Mouse (Mus musculus): ENCODE measurements at regions not wholly inside any gene's neighbourhood (a gene's known extent, or its start where the extent isn't known, plus 50 kb on each side); places are given as distances from the start of the nearest gene placed in this dataset.

DNA sequence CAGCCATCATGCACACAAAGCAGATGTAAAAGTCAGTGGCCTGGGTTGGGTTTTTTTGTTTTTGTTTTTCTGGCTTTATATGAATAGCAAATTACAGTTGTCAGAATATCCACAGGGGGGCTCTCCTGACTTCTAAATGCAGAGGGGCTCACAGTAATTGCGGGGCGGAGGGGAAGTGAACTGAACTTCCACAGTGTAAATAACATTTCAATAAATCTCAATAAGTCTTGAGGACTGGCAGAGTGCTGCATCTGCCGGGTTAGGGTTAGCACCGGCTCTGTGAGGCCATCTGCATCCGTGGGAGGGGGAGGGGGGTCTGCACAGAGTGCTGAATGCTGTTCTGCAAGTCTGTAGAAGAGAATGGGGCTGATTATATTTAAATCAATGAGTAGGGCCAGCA is 50.3 kb upstream of the Arl4c start:
- peaks cover 13% of the 10 kb centered on the region for H3K4me1 ChIP-seq (replicated peaks; ENCODE audit: control insufficient read depth, insufficient read depth, low read length)
- ATAC-seq (replicated peaks; ENCODE audit: low FRiP score, low TSS enrichment, low read depth) (peak; percentile 50; the same call in 1 of the 2 replicates), DNase-seq (ENCODE audit: low spot score) (peak; percentile 70)
- H3K9me3 ChIP-seq (ENCODE audit: control insufficient read depth, low read length) = no peaks in the 10 kb centered on the region
- no peaks in the 10 kb centered on the region for H3K36me3 ChIP-seq (ENCODE audit: control insufficient read depth, insufficient read depth, low read length)
- H3K27ac ChIP-seq (ENCODE audit: low read depth) = no peak overlapping the region
- WGBS = 1% methylated on average over 5 of the region's 5 CpGs
- no peak overlapping the region for H3K9ac ChIP-seq (ENCODE audit: low read length)
- no peak overlapping the region for H3K4me2 ChIP-seq (ENCODE audit: low read length)
- H3K4me3 ChIP-seq (ENCODE audit: low read depth, low read length) = no peak overlapping the region
- H3K27me3 ChIP-seq (replicated peaks; ENCODE audit: control insufficient read depth, insufficient read depth, low read length) = no peaks in the 10 kb centered on the region

DNA sequence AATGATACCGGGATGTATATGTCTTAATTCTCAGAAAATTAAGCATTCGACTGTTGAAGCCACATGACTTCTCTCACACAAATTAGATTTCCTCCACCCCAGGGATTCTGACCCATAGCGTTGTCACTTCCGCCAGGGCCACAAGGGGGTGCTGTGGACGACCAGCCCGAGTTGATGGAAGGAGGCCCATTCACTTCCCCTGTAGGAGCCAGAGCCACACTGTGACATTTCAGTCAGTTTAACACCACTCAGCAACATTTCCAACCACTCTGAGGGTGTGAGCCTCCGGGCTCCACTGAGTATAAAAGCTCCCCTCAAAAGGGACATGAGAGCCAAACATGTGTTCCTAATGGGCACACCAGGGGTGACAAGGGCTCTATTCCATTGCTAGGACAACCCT is 54.6 kb upstream of the Arl4c start:
- WGBS = 78% methylated on average over 7 of the region's 7 CpGs
- Histone ChIP-seq H3K4me1 (replicated peaks; ENCODE audit: control insufficient read depth, insufficient read depth, low read length) (peaks cover 24% of the 10 kb centered on the region), H3K4me3 (ENCODE audit: low read depth, low read length) (no peak overlapping the region), H3K36me3 (ENCODE audit: control insufficient read depth, insufficient read depth, low read length) (no peaks in the 10 kb centered on the region), H3K27ac (ENCODE audit: low read depth) (peak overlapping the region; percentile 38; the same call in 1 of the 2 replicates), H3K9me3 (ENCODE audit: control insufficient read depth, low read length) (no peaks in the 10 kb centered on the region), H3K4me2 (ENCODE audit: low read length) (no peak overlapping the region), H3K9ac (ENCODE audit: low read length) (no peak overlapping the region), H3K27me3 (replicated peaks; ENCODE audit: control insufficient read depth, insufficient read depth, low read length) (no peaks in the 10 kb centered on the region)
- ATAC-seq (replicated peaks; ENCODE audit: low FRiP score, low TSS enrichment, low read depth) (no peak), DNase-seq (ENCODE audit: low spot score) (no peak)

DNA sequence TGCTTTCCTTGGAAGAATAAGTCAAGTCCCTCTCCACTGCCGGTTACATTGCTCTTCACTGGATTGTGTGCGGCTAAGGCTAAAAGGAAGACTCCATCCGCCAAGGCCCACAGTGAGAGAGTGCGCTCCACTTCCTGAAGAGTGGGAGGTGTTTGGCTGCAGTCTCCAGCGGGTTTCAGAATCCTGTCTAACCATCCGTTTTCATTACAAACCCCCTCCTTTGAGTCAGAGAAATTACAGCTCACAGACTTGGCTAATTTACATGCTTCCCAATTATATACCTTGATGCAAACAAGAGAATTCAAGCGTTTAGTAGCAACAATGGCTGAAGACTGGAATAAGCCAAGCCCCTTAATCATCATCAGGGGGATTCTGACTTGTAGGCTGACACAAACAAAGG is 55.1 kb upstream of the Arl4c start:
- peaks cover 22% of the 10 kb centered on the region for H3K4me1 ChIP-seq (replicated peaks; ENCODE audit: control insufficient read depth, insufficient read depth, low read length)
- no peak overlapping the region for H3K4me2 ChIP-seq (ENCODE audit: low read length)
- ATAC-seq (replicated peaks; ENCODE audit: low FRiP score, low TSS enrichment, low read depth) (no peak), DNase-seq (ENCODE audit: low spot score) (no peak)
- H3K9me3 ChIP-seq (ENCODE audit: control insufficient read depth, low read length) = no peaks in the 10 kb centered on the region
- 70% methylated on average over 7 of the region's 7 CpGs for WGBS
- no peaks in the 10 kb centered on the region for H3K27me3 ChIP-seq (replicated peaks; ENCODE audit: control insufficient read depth, insufficient read depth, low read length)
- no peaks in the 10 kb centered on the region for H3K36me3 ChIP-seq (ENCODE audit: control insufficient read depth, insufficient read depth, low read length)
- no peak overlapping the region for H3K4me3 ChIP-seq (ENCODE audit: low read depth, low read length)
- no peak overlapping the region for H3K9ac ChIP-seq (ENCODE audit: low read length)
- H3K27ac ChIP-seq (ENCODE audit: low read depth) = peak overlapping the region; percentile 38; the same call in 1 of the 2 replicates

DNA sequence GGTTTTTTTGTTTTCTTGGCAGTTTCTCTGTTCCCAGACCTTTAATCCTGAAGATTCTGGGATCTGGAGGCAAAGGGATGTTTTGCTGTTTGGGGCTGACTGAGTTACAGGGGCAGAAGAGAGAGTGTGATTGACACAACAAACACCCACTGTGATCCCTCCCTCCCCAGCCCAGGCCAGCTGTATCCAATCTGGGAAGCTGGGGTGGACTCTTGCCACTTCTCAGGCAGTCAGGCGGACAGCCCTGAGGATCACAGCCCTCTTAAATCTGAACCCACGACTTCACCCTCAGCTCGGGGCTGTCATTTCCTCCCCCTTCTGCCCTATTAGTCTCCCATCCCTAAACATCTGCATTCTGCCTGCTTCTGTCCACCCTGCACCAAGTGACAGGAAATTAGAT is 55.7 kb upstream of the Arl4c start:
- peaks cover 20% of the 10 kb centered on the region for H3K4me1 ChIP-seq (replicated peaks; ENCODE audit: control insufficient read depth, insufficient read depth, low read length)
- H3K4me3 ChIP-seq (ENCODE audit: low read depth, low read length) = no peak overlapping the region
- H3K27ac ChIP-seq (ENCODE audit: low read depth) = peak overlapping the region; percentile 38; the same call in 1 of the 2 replicates
- DNase-seq (ENCODE audit: low spot score) = no peak
- no peak overlapping the region for H3K4me2 ChIP-seq (ENCODE audit: low read length)
- no peak overlapping the region for H3K9ac ChIP-seq (ENCODE audit: low read length)
- ATAC-seq (replicated peaks; ENCODE audit: low FRiP score, low TSS enrichment, low read depth) = no peak
- WGBS = 31% methylated on average over 3 of the region's 3 CpGs
- no peaks in the 10 kb centered on the region for H3K36me3 ChIP-seq (ENCODE audit: control insufficient read depth, insufficient read depth, low read length)
- no peaks in the 10 kb centered on the region for H3K9me3 ChIP-seq (ENCODE audit: control insufficient read depth, low read length)
- H3K27me3 ChIP-seq (replicated peaks; ENCODE audit: control insufficient read depth, insufficient read depth, low read length) = no peaks in the 10 kb centered on the region

DNA sequence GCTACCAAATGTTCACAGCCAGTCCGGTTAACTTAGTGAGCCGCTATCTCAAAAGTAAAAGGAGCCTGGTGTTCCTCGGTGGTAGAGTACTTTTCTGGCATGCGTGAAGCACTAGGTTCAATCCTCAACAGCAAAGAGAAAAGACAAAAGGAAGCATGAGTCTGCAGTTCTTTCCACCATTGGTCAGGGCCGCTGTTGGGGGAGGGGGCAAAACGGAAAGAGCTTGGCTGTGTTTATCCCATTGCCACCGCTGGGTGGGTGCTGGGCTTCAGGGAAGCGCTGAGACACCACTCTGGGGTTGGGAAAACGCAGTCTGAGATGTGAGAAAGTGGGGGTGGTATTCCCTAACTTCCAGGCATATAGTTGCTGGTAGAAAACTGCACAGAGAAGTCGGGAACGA is 58.6 kb upstream of the Arl4c start:
- ATAC-seq (replicated peaks; ENCODE audit: low FRiP score, low TSS enrichment, low read depth) (no peak), DNase-seq (ENCODE audit: low spot score) (no peak)
- H3K36me3 ChIP-seq (ENCODE audit: control insufficient read depth, insufficient read depth, low read length) = no peaks in the 10 kb centered on the region
- H3K4me1 ChIP-seq (replicated peaks; ENCODE audit: control insufficient read depth, insufficient read depth, low read length) = peaks cover 17% of the 10 kb centered on the region
- no peak overlapping the region for H3K4me3 ChIP-seq (ENCODE audit: low read depth, low read length)
- H3K27me3 ChIP-seq (replicated peaks; ENCODE audit: control insufficient read depth, insufficient read depth, low read length) = no peaks in the 10 kb centered on the region
- no peak overlapping the region for H3K4me2 ChIP-seq (ENCODE audit: low read length)
- no peaks in the 10 kb centered on the region for H3K9me3 ChIP-seq (ENCODE audit: control insufficient read depth, low read length)
- no peak overlapping the region for H3K27ac ChIP-seq (ENCODE audit: low read depth)
- 66% methylated on average over 11 of the region's 11 CpGs for WGBS
- no peak overlapping the region for H3K9ac ChIP-seq (ENCODE audit: low read length)

DNA sequence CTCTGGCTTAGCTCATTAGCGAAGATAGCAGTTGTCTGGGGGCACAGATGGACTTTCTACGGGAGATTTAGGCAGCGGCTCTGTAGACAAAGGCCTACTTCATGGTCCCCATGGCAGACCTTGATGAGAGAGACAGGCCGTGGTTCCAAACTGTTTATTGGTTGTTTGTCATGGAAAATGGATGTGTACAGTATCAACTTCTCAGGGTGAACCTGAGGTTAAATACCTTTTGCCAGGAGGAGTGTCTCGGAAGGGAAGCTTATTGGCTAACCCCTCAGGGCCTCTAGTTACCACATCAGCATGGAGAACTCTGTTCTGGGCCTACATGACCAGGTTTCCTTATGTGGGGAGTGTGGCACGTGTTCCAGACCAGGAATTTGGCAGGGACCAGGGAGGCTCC is 59.1 kb upstream of the Arl4c start:
- no peaks in the 10 kb centered on the region for H3K27me3 ChIP-seq (replicated peaks; ENCODE audit: control insufficient read depth, insufficient read depth, low read length)
- 63% methylated on average over 6 of the region's 6 CpGs for WGBS
- H3K4me1 ChIP-seq (replicated peaks; ENCODE audit: control insufficient read depth, insufficient read depth, low read length) = peaks cover 17% of the 10 kb centered on the region
- H3K4me3 ChIP-seq (ENCODE audit: low read depth, low read length) = no peak overlapping the region
- no peaks in the 10 kb centered on the region for H3K9me3 ChIP-seq (ENCODE audit: control insufficient read depth, low read length)
- no peak overlapping the region for H3K4me2 ChIP-seq (ENCODE audit: low read length)
- no peak for ATAC-seq (replicated peaks; ENCODE audit: low FRiP score, low TSS enrichment, low read depth)
- H3K27ac ChIP-seq (ENCODE audit: low read depth) = no peak overlapping the region
- DNase-seq (ENCODE audit: low spot score) = no peak
- no peak overlapping the region for H3K9ac ChIP-seq (ENCODE audit: low read length)
- H3K36me3 ChIP-seq (ENCODE audit: control insufficient read depth, insufficient read depth, low read length) = no peaks in the 10 kb centered on the region

DNA sequence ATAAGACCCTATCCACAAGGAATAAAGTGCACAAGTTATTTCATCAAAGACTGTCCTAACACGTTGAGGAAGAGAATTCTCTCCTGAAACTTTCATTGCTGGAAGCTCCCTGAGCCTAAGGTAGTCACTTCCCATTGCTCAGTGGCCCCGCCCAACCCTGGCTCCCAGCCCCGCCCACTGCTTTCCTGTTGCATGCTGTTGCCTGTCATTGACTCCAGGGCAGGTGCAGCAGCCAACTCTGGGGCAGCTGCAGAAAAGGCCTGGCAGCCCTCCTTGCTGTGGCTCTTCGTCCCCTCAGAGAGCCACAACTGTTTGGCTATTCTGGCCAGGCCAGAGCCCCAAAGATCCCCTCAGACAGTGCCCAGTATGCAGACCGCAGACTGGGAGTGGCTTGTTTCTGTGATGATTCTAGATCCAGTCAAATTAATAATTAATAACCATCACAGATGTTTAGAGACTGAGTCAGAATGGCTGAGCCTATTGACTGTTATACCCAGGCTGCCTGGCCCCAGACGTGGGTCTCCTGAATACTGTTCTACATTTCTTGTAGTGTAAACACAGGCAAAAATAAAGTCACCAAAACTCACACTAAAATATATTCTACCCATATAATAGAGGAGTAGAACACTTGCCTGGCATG is 61.8 kb upstream of the Arl4c start:
- WGBS = 53% methylated on average over 6 of the region's 6 CpGs
- no peaks in the 10 kb centered on the region for H3K36me3 ChIP-seq (ENCODE audit: control insufficient read depth, insufficient read depth, low read length)
- ATAC-seq (replicated peaks; ENCODE audit: low FRiP score, low TSS enrichment, low read depth) = 0 out of 2 replicates have a peak, but pooled peaks have one; percentile 32
- no peak overlapping the region for H3K4me2 ChIP-seq (ENCODE audit: low read length)
- DNase-seq (ENCODE audit: low spot score) = no peak
- H3K9ac ChIP-seq (ENCODE audit: low read length) = no peak overlapping the region
- no peak overlapping the region for H3K27ac ChIP-seq (ENCODE audit: low read depth)
- H3K4me1 ChIP-seq (replicated peaks; ENCODE audit: control insufficient read depth, insufficient read depth, low read length) = no peaks in the 10 kb centered on the region
- H3K4me3 ChIP-seq (ENCODE audit: low read depth, low read length) = no peak overlapping the region
- H3K27me3 ChIP-seq (replicated peaks; ENCODE audit: control insufficient read depth, insufficient read depth, low read length) = no peaks in the 10 kb centered on the region
- no peaks in the 10 kb centered on the region for H3K9me3 ChIP-seq (ENCODE audit: control insufficient read depth, low read length)

DNA sequence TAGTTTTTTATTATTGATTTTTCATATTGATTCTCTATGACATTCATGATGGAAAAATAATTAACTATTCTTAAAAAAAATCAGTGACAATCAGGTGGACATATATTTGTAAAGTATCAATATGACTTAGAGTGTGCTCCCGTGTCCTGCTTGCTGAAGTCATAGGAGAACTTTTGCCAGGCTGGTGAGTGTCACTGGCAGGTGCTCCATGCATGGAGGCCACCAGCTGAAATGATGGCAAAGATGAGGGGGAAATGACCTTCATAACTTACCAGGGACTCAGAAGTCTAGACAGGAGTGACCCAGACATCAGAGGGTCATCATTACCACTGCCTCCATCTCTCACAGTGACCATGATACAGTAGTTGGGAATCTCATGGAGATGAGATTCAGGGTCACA is 62.5 kb upstream of the Arl4c start:
- no peak overlapping the region for H3K9ac ChIP-seq (ENCODE audit: low read length)
- H3K4me1 ChIP-seq (replicated peaks; ENCODE audit: control insufficient read depth, insufficient read depth, low read length) = no peaks in the 10 kb centered on the region
- 88% methylated on average over 1 of the region's 1 CpGs for WGBS
- no peaks in the 10 kb centered on the region for H3K9me3 ChIP-seq (ENCODE audit: control insufficient read depth, low read length)
- H3K27ac ChIP-seq (ENCODE audit: low read depth) = no peak overlapping the region
- DNase-seq (ENCODE audit: low spot score) (no peak), ATAC-seq (replicated peaks; ENCODE audit: low FRiP score, low TSS enrichment, low read depth) (no peak)
- H3K4me2 ChIP-seq (ENCODE audit: low read length) = no peak overlapping the region
- H3K4me3 ChIP-seq (ENCODE audit: low read depth, low read length) = no peak overlapping the region
- no peaks in the 10 kb centered on the region for H3K36me3 ChIP-seq (ENCODE audit: control insufficient read depth, insufficient read depth, low read length)
- H3K27me3 ChIP-seq (replicated peaks; ENCODE audit: control insufficient read depth, insufficient read depth, low read length) = no peaks in the 10 kb centered on the region

DNA sequence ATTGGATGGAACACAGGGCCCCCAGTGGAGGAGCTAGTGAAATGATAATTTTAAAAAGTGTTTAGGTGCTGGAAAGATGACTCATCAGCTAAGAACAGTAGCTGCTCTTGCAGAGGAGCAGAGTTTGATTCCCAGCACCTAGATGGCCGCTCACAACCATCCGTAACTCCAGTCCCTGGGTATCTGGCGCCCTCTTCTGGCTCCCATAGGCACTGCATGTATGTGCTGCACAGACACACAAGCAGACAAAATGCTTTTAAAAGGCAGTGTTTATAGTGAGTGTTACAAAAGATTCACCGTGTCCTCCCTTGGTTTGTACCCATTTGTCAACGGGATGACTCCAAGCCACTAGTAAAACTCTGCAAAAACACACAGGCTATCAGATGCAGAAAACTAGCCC is 75.0 kb upstream of the Arl4c start:
- no peak for ATAC-seq (replicated peaks; ENCODE audit: low FRiP score, low TSS enrichment, low read depth)
- Histone ChIP-seq H3K4me1 (replicated peaks; ENCODE audit: control insufficient read depth, insufficient read depth, low read length) (no peaks in the 10 kb centered on the region; the same call in 1 of the 2 replicates), H3K27ac (ENCODE audit: low read depth) (no peak overlapping the region), H3K9me3 (ENCODE audit: control insufficient read depth, low read length) (no peaks in the 10 kb centered on the region), H3K27me3 (replicated peaks; ENCODE audit: control insufficient read depth, insufficient read depth, low read length) (no peaks in the 10 kb centered on the region), H3K9ac (ENCODE audit: low read length) (no peak overlapping the region), H3K36me3 (ENCODE audit: control insufficient read depth, insufficient read depth, low read length) (no peaks in the 10 kb centered on the region), H3K4me3 (ENCODE audit: low read depth, low read length) (no peak overlapping the region), H3K4me2 (ENCODE audit: low read length) (no peak overlapping the region)
- 92% methylated on average over 5 of the region's 5 CpGs for WGBS
- no peak for DNase-seq (ENCODE audit: low spot score)

Data from intestine, embryonic 14.5 days (tissue).